Mouse (Mus musculus) testis, adult 2 months (tissue): Measurements from ENCODE around the gene Nudt17.
A peak's percentile ranks its signal among the peaks of the same experiment; 100 is the strongest.

Experiments used
- CTCF ChIP-seq: fragments of 200-500 bp; IDR thresholded peaks from 2 replicates; pipeline ENCODE4 v1.5.1; 2012; ENCODE audit warnings: low read depth, mild to moderate bottlenecking, inconsistent platforms, low read length, moderate library complexity; ENCODE audit not compliant: control insufficient read depth, insufficient read depth, insufficient replicate concordance
- POLR2A ChIP-seq: fragments of 200-500 bp; IDR thresholded peaks from 2 replicates; pipeline ENCODE4 v1.6.1; 2012; ENCODE audit warnings: low read depth, mild to moderate bottlenecking, inconsistent platforms, low read length, moderate library complexity; ENCODE audit not compliant: control insufficient read depth

GRCm38 (mm10) chr3:96719173-96719572, 10.8 kb upstream of the Nudt17 start:
- TF ChIP-seq CTCF (peak; percentile 36; the same call in 1 of the 2 replicates), POLR2A (no peak)
